Mouse (Mus musculus): Measurements from ENCODE around the gene Slc37a1. TPM values are rescaled to one million over a fixed set of nuclear protein-coding genes. Genes with fewer than 3 reads are reported as not detected.

Slc37a1 gene
- polyA plus RNA-seq, 1 experiment from 2014 or later = 10.4 TPM

DNA sequence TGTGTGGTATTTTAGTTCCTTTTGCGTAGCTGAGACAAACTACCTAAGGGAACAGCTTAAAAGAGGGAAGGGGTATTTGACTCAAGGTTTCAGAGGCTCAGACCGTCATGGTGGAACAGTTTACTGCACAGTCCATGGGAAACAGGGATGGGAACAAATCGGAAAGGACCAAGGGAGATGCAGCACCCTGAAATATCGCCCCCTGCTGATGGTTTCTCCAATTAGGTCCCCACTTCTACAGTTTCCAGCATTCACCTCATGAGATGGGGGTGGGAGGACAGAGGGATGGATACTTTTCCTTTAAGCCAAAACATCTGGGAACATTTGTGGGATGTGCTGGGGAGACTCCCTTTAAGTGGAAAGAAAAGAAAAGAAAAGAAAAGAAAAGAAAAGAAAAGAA, 26.8 kb upstream of the Slc37a1 start:
- H3K4me1 ChIP-seq = 0 out of 2 replicates have a peak, but pooled peaks cover under 1% of the 10 kb centered on the region
- H3K27ac ChIP-seq = no peak overlapping the region
- 75% methylated on average over 4 of the region's 4 CpGs for WGBS
- H3K4me3 ChIP-seq = no peak overlapping the region
- H3K4me2 ChIP-seq = no peak overlapping the region
- H3K36me3 ChIP-seq (ENCODE audit: poor library complexity, severe bottlenecking) = no peaks in the 10 kb centered on the region
- H3K27me3 ChIP-seq = no peaks in the 10 kb centered on the region
- no peak overlapping the region for H3K9ac ChIP-seq
- no peaks in the 10 kb centered on the region for H3K9me3 ChIP-seq (replicated peaks)
- ATAC-seq = no peak

DNA sequence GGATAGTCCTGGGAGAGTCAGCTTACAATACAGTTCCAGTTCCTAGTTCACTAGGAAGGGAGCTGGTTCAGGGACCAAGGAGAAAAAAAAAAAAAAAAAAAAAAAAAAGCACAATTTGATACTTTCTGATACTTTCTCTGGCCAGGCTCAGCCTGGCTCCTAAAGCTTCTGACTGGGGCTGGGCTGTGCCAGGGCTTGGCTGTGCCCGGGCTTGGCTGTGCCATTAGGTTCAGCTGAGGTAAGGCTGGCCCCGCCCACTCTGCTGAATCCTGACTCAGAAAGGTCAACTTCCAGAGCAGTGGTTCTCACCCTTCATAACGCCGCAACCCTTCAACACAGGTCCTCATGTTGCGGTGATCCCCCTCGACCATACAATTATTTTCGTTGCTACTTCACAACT, 26.2 kb upstream of the Slc37a1 start:
- H3K4me1 ChIP-seq = no peaks in the 10 kb centered on the region
- no peaks in the 10 kb centered on the region for H3K36me3 ChIP-seq (ENCODE audit: poor library complexity, severe bottlenecking)
- no peak overlapping the region for H3K9ac ChIP-seq
- H3K27me3 ChIP-seq = no peaks in the 10 kb centered on the region
- 91% methylated on average over 7 of the region's 7 CpGs for WGBS
- ATAC-seq = no peak
- no peaks in the 10 kb centered on the region for H3K9me3 ChIP-seq (replicated peaks)
- H3K4me2 ChIP-seq = no peak overlapping the region
- no peak overlapping the region for H3K4me3 ChIP-seq
- no peak overlapping the region for H3K27ac ChIP-seq

DNA sequence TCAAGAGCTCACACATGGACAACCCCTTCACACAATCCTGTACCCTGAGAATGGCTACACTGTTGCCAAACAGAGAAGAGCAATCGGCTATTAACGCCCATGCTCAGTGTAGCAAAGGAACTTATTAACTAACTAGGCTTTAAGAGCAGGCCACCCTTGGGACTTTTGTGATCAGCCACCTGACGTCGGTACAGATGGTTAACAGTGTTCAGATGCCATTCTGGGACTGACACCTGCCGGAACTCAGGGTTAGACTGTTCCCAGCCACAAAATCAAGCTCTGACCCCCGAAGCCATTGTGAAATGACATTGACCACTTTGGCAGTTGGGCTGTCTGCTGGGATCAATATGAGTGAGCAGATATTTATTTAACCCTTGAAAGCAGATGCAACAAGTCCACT, 25.2 kb upstream of the Slc37a1 start:
- Histone ChIP-seq H3K4me2 (no peak overlapping the region), H3K9me3 (replicated peaks) (no peaks in the 10 kb centered on the region), H3K27me3 (no peaks in the 10 kb centered on the region), H3K36me3 (ENCODE audit: poor library complexity, severe bottlenecking) (no peaks in the 10 kb centered on the region), H3K27ac (no peak overlapping the region), H3K4me1 (no peaks in the 10 kb centered on the region), H3K9ac (no peak overlapping the region), H3K4me3 (no peak overlapping the region)
- 87% methylated on average over 6 of the region's 6 CpGs for WGBS
- no peak for ATAC-seq

DNA sequence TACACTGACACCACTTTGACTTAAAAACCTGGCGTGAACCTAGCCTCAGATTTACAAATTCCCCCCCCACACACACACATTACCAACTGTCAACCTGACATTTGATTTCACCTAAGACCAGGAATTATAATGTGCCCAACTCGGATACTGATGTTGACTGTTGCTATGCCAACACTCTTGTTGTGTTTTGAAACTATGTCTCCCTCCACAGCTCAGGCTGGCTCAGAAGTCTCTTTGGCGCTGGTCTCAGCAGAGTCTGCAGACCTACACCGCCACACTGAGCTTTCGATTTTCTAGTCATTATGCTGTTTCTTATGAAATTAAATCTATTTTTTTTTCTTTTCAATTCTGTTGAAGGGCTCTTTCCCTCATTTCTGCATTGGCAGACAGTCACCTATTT, 23.9 kb upstream of the Slc37a1 start:
- Histone ChIP-seq H3K4me3 (no peak overlapping the region), H3K27me3 (no peaks in the 10 kb centered on the region), H3K4me1 (no peaks in the 10 kb centered on the region), H3K9me3 (replicated peaks) (no peaks in the 10 kb centered on the region), H3K27ac (no peak overlapping the region), H3K9ac (no peak overlapping the region), H3K4me2 (no peak overlapping the region), H3K36me3 (ENCODE audit: poor library complexity, severe bottlenecking) (no peaks in the 10 kb centered on the region)
- ATAC-seq = no peak
- WGBS = 67% methylated on average over 5 of the region's 5 CpGs

DNA sequence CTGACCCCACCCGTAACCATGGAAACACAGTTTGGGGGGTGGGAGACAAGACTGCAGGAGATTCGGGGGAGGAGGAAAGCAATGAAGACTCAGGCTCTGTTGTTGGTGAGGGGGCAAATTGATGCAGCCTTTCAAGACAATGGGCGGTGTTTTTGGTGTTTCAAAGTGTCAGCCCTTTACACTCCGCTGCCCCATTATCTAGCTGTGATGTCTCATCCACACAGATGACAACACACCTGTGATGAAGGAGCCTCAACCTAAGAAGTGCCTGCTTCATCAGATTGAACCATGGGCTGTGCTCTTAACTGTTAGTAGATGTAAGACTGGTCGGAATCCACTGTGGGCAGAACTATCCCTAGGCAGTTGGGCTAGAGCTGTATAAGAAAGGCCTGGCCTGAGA, 22.8 kb upstream of the Slc37a1 start:
- H3K4me2 ChIP-seq = no peak overlapping the region
- 81% methylated on average over 5 of the region's 5 CpGs for WGBS
- H3K36me3 ChIP-seq (ENCODE audit: poor library complexity, severe bottlenecking) = no peaks in the 10 kb centered on the region
- H3K9ac ChIP-seq = no peak overlapping the region
- H3K9me3 ChIP-seq (replicated peaks) = no peaks in the 10 kb centered on the region
- H3K4me1 ChIP-seq = no peaks in the 10 kb centered on the region
- H3K4me3 ChIP-seq = no peak overlapping the region
- ATAC-seq = no peak
- no peaks in the 10 kb centered on the region for H3K27me3 ChIP-seq
- no peak overlapping the region for H3K27ac ChIP-seq

DNA sequence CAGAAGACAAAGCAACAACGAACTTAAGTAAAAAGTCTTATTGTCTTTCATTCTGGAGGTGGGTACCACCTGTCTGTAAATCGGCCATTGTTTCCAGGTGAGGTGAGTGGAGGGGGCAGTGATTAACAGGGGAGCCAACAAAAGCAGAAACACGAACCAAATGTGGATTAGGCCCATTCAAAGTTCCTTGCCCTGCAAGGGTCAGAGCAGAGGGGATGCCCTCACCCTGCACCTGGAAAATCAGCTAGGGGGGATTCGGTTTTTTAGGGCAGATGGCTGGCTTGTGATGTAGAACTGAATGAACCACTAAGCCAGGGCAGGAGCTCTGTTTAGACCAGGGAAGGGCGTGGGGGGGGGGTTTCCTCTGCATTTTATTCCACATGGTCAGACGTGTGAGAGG, 22.2 kb upstream of the Slc37a1 start:
- no peaks in the 10 kb centered on the region for H3K9me3 ChIP-seq (replicated peaks)
- H3K27ac ChIP-seq = no peak overlapping the region
- H3K4me2 ChIP-seq = no peak overlapping the region
- no peak for ATAC-seq
- no peaks in the 10 kb centered on the region for H3K4me1 ChIP-seq
- H3K9ac ChIP-seq = no peak overlapping the region
- no peaks in the 10 kb centered on the region for H3K27me3 ChIP-seq
- WGBS = 44% methylated on average over 6 of the region's 6 CpGs
- no peaks in the 10 kb centered on the region for H3K36me3 ChIP-seq (ENCODE audit: poor library complexity, severe bottlenecking)
- no peak overlapping the region for H3K4me3 ChIP-seq

DNA sequence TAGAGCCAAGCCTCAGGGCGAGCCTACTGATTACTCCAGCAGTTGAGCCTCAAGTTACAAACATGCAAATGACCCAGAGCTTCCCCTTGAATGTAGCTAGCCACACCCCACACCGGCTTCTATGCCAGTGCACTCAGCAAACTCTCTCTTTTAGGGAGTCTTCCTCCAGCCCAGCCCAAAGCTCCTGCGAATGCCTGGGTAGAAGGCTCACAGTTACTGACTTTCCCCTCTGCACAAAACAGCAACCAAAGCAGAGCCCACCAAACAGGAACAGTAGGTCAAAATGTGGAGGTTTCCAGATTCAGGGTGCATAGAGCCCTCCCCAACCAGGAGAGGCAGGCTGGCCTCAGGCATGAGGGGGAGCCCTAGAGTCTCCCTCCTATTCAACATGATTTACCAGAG, 21.4 kb upstream of the Slc37a1 start:
- ATAC-seq = no peak
- 12% methylated on average over 3 of the region's 3 CpGs for WGBS

DNA sequence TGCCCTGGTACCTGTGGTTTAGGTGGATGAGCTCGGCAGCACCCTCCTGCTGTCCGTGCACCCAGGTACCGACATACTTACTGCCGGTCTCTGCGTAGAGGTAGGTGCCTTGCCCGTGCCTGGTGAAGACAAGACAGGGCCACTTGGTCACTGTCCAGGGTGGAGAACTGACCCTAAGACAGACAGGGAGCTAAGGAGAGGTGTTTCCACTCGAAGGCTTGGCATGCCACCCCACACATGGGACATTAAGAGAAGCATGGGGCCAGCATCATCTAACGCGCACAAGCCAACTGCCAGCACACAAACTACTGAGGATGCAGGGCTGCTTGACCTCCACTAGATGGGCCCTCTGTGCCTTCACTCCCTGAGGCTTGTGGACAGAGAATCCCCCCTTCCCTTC, 20.8 kb upstream of the Slc37a1 start:
- no peak for ATAC-seq
- no peaks in the 10 kb centered on the region for H3K27me3 ChIP-seq
- 94% methylated on average over 9 of the region's 9 CpGs for WGBS
- H3K9me3 ChIP-seq (replicated peaks) = no peaks in the 10 kb centered on the region
- H3K4me1 ChIP-seq = no peaks in the 10 kb centered on the region
- no peak overlapping the region for H3K4me2 ChIP-seq
- no peaks in the 10 kb centered on the region for H3K36me3 ChIP-seq (ENCODE audit: poor library complexity, severe bottlenecking)
- H3K4me3 ChIP-seq = no peak overlapping the region
- H3K27ac ChIP-seq = no peak overlapping the region
- no peak overlapping the region for H3K9ac ChIP-seq

More for the DNA sequence above, 21.4 kb upstream of the Slc37a1 start:
- Histone ChIP-seq H3K36me3 (ENCODE audit: poor library complexity, severe bottlenecking) (no peaks in the 10 kb centered on the region), H3K27ac (no peak overlapping the region), H3K27me3 (no peaks in the 10 kb centered on the region), H3K9me3 (replicated peaks) (no peaks in the 10 kb centered on the region), H3K4me1 (no peaks in the 10 kb centered on the region), H3K4me2 (no peak overlapping the region), H3K4me3 (no peak overlapping the region), H3K9ac (no peak overlapping the region)

DNA sequence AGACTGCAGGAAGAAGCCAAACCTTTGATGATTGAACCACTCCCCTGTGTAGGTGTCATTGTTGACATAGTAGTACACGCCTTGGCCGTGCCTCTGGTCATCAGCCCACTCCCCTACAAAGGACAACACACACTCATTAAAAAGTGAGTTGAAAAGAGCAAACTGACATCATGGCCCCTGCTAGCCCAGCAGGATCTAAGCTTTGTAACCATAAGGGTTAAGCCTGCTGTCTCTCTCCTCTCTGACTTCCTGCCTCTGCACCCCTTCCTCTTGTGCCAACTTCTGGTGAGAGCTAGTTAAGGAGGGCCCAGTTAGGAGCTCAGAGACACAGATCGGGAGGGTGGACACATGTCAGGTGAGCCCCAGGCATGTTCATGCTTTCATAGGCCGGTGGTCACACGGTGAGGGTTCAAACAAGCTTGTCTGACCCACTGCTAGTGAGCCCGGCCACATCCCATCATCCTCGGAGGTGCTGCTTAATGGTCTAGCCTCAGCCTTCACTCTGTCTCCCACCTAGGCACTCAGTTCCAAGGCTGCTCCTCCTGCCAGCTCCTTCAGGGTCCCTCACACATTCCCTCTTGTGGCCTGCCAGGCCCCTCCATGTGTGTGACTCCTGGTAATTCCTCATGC, 20.2 kb upstream of the Slc37a1 start:
- no peak overlapping the region for H3K27ac ChIP-seq
- H3K4me3 ChIP-seq = no peak overlapping the region
- no peak overlapping the region for H3K4me2 ChIP-seq
- H3K36me3 ChIP-seq (ENCODE audit: poor library complexity, severe bottlenecking) = no peaks in the 10 kb centered on the region
- H3K4me1 ChIP-seq = no peaks in the 10 kb centered on the region
- H3K27me3 ChIP-seq = no peaks in the 10 kb centered on the region
- H3K9ac ChIP-seq = no peak overlapping the region
- no peak for ATAC-seq
- no peaks in the 10 kb centered on the region for H3K9me3 ChIP-seq (replicated peaks)
- WGBS = 86% methylated on average over 7 of the region's 7 CpGs

DNA sequence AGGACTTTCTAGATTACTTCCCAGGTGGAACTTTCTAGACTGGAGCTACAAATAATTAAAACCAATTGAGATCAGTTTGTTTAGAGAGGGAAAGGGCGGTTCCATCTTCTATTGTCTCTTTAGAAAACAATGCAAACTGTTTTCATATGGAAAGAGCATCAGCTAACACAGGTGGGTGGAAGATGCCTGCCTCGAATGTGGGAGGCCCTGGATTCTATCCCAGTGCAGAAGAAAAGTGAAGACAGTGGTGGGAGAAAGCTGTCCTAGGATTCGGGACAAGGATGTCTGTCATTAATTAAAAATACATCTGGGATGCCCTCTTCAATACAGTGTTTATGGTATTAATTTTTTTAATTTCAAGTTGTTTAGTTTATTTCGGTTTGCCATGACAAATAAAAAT, 19.5 kb upstream of the Slc37a1 start:
- Histone ChIP-seq H3K4me1 (no peaks in the 10 kb centered on the region), H3K9ac (no peak overlapping the region), H3K27ac (no peak overlapping the region), H3K4me2 (no peak overlapping the region), H3K9me3 (replicated peaks) (no peaks in the 10 kb centered on the region), H3K4me3 (no peak overlapping the region), H3K36me3 (ENCODE audit: poor library complexity, severe bottlenecking) (no peaks in the 10 kb centered on the region), H3K27me3 (no peaks in the 10 kb centered on the region)
- ATAC-seq = no peak
- WGBS = 76% methylated on average over 4 of the region's 4 CpGs

DNA sequence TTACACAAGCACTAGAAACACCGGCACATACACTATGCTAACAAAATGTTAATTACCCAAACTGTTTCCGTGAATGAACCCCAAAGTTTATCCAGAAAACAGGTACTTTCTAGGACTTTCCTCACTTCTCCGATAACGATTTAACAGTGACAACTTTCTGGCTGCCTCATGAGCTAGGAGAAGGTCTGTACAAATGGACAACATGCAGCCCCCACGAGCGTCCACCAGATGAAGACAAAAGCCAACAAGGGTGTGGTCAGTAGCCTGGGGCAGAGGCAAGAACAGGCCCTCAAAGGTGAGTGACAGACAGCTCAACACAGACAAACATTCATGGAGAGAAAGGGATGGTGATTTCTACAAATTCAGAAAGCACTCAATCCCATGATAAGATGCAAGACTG, 19.0 kb upstream of the Slc37a1 start:
- Histone ChIP-seq H3K27me3 (no peaks in the 10 kb centered on the region), H3K4me3 (no peak overlapping the region), H3K27ac (no peak overlapping the region), H3K9ac (no peak overlapping the region), H3K9me3 (replicated peaks) (no peaks in the 10 kb centered on the region), H3K4me2 (no peak overlapping the region), H3K4me1 (no peaks in the 10 kb centered on the region), H3K36me3 (ENCODE audit: poor library complexity, severe bottlenecking) (no peaks in the 10 kb centered on the region)
- 84% methylated on average over 6 of the region's 6 CpGs for WGBS
- no peak for ATAC-seq

DNA sequence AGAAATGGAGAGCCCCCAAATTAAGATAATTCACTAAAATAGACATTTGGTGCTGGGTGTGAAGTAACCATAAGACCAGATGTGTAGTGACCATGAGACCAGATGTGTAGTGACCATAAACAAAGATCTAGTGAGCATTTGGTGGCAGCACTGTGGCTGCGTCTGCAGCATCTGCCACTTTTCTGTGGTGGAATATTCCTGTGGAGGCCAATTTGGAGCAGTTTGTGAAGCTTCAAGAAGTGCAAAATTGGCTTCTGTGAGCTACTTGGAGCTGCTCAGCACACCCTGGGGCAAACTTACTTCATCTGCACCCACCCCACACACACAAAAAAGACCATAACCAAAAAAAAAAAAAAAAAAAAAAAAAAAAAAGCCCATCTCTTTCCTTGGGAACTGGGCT, 18.6 kb upstream of the Slc37a1 start:
- no peak overlapping the region for H3K9ac ChIP-seq
- no peak overlapping the region for H3K4me2 ChIP-seq
- WGBS = 74% methylated on average over 1 of the region's 1 CpGs
- ATAC-seq = no peak
- no peak overlapping the region for H3K27ac ChIP-seq
- no peaks in the 10 kb centered on the region for H3K9me3 ChIP-seq (replicated peaks)
- no peak overlapping the region for H3K4me3 ChIP-seq
- H3K36me3 ChIP-seq (ENCODE audit: poor library complexity, severe bottlenecking) = no peaks in the 10 kb centered on the region
- H3K27me3 ChIP-seq = no peaks in the 10 kb centered on the region
- H3K4me1 ChIP-seq = no peaks in the 10 kb centered on the region

DNA sequence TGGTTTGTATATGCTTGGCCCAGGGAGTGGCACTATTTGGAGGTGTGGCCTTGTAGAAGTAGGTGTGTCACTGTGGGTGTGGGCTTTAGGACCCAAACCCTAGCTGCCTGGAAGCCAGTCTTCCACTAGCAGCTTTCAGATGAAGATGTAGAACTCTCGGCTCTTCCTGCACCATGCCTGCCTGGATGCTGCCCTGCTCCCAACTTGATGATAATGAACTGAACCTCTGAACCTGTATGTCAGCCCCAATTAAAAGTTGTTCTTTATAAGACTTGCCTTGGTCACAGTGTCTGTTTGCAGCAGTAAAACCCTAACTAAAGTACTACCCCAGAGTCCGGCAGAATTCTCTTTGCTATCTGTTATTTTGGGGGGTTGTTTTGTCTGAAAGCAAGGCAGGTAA, 16.8 kb upstream of the Slc37a1 start:
- Histone ChIP-seq H3K9ac (no peak overlapping the region), H3K27me3 (no peaks in the 10 kb centered on the region), H3K4me2 (no peak overlapping the region), H3K4me3 (no peak overlapping the region), H3K4me1 (no peaks in the 10 kb centered on the region), H3K27ac (no peak overlapping the region), H3K36me3 (ENCODE audit: poor library complexity, severe bottlenecking) (no peaks in the 10 kb centered on the region), H3K9me3 (replicated peaks) (no peaks in the 10 kb centered on the region)
- no peak for ATAC-seq
- 92% methylated on average over 2 of the region's 2 CpGs for WGBS

All from forebrain, embryonic 13.5 days (tissue).